Mouse (Mus musculus) inflammation-experienced regulatory T-cells, adult 6 months (primary cell): ENCODE measurements around the gene Actl7a. TPM values are rescaled to one million over a fixed set of nuclear protein-coding genes. Genes with fewer than 3 reads are reported as not detected.

Experiments used
- ATAC-seq: one replicate; pipeline ENCODE4 v1.8.0; 2017
- polyA plus RNA-seq, 3 experiments: library from polyadenylated mRNA; unstranded; fragments of 100-300 nt; shearing (Covaris generic); gene quantifications; one replicate each; pipeline ENCODE4 v1.2.1; 2017

Gene Actl7a
- polyA plus RNA-seq, result not detected

DNA sequence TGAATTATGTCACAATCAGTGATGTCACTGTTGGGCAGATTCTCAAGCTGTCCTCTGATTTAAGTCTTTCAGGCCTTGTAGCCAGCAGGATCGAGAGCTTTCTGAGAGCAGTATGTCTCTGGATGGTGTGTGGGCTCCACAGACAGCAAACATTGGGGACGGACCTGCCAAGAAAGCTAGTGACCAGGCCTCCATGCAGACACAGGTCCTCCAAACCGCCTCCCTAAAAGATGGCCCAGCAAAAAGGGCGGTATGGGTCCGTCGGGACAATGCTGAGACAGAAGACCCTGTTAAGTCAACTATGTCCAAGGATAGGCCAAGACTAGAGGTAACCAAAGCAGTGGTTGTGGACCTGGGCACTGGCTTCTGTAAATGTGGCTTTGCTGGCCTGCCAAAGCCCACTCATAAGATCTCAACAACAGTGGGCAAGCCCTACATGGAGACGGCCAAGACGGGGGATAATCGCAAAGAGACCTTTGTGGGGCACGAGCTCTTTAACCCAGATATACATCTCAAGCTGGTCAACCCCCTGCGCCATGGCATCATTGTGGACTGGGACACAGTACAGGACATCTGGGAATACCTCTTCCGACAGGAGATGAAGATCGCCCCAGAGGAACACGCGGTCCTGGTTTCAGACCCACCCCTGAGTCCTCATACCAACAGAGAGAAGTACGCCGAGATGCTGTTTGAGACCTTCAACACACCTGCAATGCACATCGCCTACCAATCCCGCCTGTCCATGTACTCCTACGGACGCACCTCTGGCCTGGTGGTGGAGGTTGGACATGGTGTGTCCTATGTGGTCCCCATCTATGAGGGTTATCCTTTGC is at the start of gene Actl7a:
Actl7a (plus strand) TSS at position 51 of the 833 bp plus-strand sequence.
- no peak for ATAC-seq

DNA sequence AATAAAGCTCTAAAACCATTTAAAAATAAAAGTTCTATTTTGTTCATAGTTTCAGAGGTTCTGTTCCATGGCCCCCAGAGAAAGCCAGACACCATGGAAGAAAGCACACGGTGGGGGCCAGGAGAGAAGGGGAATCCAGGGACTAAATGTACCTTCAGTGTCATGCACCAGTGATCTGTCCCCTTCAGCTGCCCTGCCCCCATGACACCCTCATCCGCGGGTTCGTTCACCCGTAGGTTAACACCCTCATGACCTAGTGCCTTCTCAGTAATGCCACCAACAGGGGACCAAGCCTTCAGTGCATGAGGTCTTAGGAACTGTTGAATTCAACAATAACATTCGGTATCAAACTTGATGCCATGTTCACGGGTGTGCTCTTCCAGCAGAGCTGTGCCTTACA is 46.8 kb upstream of the Actl7a start:
- ATAC-seq, result no peak

DNA sequence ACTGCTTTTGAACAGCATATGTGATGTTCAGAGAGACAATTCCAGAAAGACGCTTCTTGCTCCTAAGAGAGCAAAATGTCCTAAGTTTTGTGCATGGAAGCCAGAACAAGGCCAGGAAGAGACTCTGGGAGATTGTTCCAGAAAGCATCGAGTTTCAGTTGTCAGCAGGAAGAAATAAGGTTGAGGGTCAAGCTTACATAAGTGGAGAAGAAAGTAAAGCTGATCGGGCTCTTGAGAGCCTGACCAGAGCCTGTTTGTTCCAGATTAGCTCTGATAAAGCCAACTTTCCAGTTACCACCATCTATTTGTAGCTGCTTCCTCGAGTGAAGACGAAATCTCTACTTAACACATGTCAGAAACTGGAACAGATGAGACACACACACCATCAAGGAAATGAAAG is 44.5 kb upstream of the Actl7a start:
- no peak for ATAC-seq

DNA sequence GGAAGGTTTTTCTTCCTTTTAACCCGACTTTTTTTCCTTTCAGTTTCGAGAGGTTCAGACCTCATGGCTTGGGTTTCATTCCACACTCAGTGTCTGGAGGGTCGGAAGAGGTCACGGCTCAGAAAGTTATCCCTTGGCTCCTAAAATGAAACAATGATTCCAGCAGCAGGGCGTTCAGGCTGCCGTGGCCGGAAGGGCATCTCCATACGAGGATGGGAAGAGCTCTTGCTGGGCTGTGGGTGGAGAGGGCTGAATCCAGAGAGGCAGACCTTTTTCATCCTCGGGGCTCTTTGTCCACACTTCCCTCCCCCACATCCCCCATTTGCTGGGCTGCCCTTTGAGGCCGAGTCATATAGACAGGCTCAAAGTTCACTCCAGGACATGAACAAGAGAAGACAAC is 41.0 kb upstream of the Actl7a start:
- ATAC-seq, result no peak

DNA sequence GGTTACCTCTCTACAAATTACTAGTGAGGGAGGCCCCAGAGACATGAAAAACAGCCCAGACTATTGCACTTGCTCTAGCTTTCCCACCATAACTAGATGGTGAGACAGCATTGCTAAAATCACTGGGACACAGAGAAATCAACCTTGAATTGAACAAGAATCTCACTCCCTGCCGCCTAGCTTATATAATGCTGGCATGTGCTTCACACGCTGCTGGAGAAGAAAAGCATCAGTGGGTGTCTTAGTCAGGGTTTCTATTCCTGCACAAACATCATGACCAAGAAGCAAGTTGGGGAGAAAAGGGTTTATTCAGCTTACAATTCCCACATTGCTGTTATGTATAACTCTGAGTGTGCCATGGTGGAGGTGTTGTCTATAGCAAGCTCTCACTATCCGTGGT is 30.1 kb upstream of the Actl7a start:
- ATAC-seq, result no peak

DNA sequence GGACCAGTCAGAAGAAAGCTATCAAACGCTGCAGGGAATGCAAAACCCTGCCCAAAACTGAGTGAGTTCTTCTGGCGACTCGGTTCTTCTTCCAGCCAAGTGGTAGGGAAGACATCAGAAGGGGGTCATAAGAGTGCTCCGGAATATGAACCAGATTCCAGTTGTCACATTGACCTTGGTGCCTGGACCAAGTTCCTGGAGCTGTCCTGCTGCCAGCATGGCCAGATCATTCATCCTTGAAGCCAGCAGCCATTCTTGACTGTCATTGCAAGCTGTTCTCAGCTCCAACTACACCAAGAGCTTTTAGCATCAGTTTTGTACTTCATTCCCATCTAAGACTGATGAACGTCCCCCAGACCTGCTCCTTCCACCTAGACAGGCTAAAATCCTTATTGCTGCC is 26.4 kb upstream of the Actl7a start:
- ATAC-seq, result no peak

DNA sequence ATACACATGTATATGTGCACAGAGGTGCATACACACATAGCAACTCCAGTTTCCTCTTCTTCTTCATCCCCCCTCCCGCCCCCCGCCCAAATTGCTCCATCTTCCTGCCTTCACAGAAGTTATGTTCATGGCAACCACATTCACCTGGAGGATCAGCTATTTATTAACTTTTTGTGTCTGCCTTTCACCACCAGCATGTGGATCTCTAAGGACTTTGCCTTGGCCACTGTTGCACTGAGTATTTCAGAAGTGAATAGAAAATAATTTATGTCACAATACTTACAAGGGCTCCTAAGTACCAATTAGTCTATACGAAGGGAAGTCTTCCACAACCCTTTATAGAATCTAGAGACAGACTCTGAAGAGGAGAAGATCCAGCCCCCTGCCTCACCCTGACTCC is 25.3 kb upstream of the Actl7a start:
- no peak for ATAC-seq

DNA sequence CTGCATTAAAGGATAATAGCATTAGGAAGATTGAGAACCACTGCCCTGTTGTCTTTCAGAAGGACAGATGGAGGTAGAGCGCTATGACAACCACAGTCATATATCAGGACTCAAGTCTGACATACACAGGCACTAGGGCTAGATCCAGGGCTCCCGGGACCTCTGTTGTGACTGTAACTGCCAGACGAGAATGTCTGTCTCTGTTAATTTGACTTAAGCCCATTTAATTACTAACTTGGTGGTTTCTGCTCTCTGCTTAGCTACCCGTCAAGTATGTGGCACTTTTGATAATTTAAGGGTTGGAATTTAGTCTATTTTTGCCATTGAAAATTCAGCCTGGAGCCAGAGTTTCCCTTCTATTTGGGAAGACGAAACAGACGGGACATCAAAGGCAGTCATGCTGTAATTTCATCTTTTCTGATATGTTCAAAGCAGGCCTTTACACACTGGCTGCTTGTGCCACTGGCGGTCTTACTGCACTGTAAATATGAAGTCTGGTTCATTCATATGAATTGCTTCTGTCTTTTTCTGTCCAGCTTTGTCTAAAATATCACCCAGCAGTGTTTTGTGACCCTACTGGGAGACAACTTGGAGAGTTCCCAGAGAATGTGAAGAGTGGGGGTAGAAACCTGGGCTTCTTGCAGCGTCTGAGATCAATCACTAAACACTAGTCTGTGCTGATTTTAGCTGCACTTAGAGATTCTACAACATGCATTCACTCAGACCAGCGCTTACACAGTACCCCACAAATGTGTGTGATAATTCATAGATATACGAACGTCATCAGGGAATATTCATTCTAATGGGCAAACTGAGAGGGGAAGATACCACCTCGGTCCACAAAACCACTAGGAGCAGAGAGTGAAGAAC is 24.4 kb upstream of the Actl7a start:
- ATAC-seq, result no peak

DNA sequence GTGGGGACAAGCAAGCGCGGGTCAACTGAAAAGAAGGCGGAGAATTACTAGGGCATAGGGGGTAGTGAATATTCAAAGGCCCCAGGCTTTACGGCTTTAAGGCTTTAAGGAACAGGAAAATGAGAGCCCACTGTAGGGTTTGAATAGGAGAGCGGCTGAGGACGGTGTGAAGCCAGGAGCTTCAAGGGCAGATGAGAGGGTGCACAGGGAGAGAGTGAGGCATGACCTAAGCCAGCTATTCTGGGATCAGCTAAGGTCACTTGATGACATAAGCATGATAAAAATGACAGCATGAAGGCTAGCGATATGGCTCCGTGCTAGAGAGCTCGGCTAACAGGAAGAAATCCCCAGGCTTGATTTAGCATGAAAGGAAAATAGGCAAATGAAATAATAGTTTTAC is 23.8 kb upstream of the Actl7a start:
- ATAC-seq, result no peak

DNA sequence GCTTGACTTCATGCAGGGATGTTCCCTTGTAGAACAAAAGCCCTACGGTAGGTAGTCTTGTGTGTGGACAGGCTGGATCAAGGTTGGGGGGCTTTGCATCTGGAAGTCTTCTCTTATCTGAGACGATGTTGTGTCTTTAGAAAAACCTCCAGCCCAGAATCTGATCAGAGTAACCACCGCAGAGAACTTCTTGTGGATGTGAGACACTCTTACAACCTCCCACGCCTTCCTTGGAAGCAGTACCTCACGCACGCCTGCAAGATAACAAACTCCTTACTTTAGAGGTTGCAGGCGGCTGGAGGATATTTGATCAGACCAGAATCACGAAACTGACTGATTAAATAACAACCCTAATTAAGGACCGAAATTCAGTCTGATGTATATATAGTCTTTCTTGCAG is 22.8 kb upstream of the Actl7a start:
- no peak for ATAC-seq

DNA sequence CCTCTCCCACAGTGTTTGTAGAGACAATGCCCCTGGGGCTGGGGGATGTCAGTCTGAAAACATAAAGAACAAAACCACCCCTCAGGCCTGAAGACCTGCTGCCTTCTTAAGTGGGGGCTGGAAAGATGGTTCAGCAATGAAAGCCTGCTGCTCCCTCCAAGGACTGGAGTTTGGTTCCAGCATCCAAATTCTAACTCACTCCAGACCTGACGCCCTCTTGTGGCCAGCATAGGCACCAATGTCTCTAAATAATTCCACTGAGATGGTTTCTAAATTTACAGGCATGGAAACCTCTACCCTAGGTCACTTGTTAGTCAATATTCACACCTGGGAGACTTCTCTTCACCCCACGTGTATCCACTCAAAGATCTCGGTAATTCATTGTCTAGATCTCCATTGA is 21.7 kb upstream of the Actl7a start:
- no peak for ATAC-seq

DNA sequence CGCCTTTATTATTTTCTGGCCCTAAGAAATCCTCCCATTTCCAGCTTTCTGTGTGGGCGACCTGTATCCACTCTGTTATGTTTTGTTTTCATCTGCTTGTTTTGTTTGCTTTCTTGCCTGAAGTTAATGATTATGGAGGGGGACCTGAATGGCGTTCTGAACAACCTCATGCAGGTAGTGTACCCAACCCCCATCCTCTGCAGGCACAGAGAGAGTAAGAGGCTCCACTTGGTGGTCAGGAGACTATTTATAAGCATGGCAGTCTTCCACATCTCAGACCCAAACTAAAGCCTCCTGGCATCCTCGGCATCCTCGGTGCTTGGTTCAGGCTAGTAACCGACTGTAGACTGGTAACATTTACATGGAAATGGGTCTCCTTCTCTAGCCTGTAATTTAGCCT is 20.9 kb upstream of the Actl7a start:
- no peak for ATAC-seq

DNA sequence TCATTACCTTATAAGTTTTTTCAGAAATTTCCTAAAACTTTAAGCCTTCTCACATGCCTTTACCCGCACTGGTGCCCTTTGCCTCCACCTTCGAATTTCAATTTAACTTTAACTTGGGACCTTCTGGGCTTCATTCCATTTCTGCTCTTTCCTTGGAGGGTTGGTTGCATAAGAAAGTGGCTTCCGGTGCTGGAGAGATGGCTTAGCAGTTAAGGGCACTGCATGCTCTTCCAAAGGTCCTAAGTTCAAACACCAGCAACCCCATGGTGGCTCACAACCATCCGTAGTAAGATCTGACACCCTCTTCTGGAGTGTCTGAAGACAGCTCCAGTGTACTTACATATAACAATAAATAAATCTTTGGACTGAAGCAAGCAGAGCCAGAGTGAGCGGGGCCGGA is 20.0 kb upstream of the Actl7a start:
- ATAC-seq, result no peak

DNA sequence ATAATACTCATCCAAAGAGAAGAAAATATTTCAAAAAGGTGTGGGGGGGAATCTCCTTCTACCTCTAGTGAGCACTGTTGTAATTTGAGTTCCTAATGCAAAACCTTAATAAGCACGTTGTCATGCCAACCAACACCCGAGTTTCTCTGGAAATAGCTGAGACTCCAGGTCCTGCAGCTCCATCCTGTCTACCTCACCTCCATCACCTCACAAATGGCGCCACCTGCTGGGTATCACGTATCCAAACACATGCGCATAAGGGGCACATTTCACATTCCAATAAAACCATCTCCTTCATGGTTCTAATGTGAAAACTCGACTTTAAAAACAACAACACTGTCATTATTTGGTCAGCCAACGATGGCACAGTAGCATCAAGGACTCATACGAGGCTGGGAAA is 17.4 kb upstream of the Actl7a start:
- ATAC-seq, result no peak

DNA sequence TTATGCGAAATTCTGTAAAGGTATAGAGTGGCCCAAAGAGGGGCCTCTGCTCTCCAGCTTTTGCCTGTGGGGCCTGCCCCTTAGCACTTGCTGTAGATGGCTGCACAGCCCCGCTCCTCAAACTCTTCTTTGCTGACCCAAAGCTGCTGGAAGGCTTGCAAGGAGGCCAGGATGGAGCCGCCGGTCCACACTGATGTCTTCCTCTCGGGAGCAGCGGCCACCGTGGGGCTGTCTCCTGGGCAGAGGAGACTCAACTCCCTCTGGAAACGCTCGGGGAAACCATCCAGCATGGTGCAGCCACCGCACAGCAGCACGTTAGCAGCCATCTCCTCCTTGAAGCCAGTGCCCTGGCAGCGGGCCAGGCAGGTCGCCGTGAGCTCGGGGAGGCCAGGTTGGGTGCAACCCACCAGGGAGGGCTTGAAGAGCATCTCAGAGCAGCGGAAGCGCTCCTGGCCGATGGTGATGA is 3.2 kb upstream of the Actl7a start, which contains the start of gene Gm26657:
Gm26657 (plus strand) TSS at position 51 of the 466 bp plus-strand sequence.
- no peak for ATAC-seq

DNA sequence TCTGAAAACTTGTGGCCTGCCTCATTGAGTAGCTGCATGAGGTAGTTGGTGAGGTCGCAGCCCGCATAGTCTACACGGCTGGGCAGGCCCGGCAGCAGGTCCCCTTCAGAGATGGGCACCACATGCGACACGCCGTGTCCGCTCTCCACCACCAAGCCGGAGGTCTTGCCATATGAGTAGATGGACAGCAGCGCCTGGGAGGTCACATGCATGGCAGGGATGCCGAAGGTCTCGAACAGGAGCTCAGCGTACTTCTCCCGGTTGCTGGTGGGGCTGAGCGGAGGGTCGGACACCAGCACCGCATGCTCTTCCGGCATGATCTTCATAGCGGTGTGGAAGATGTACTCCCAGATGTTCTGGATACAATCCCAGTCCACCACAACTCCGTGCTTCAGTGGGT is 2.6 kb upstream of the Actl7a start:
- no peak for ATAC-seq

DNA sequence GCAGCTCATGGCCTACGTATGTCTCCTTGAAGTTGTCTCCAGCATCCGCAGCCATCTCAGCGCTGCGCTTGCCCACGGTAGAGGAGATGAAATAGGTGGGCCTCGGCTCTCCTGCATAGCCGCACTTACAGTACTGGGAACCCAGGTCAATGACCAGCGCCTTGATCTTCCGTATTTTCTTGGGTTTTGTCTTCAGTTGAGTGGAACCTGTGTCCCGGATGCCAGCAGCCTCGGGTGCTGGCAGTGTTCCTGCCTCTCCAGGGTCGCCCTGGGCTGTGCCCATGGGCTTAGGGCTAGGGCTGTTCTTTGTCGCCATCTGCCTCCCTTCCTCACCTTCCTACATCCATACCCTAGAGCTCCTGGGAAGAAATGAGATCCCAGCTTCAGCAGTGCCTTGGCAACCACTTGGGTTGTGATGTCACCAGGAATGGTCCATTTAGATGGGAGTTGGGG is 2.1 kb upstream of the Actl7a start, which contains the start of gene Actl7b:
Actl7b (minus strand) TSS at position 403 of the 453 bp plus-strand sequence.
- no peak for ATAC-seq

DNA sequence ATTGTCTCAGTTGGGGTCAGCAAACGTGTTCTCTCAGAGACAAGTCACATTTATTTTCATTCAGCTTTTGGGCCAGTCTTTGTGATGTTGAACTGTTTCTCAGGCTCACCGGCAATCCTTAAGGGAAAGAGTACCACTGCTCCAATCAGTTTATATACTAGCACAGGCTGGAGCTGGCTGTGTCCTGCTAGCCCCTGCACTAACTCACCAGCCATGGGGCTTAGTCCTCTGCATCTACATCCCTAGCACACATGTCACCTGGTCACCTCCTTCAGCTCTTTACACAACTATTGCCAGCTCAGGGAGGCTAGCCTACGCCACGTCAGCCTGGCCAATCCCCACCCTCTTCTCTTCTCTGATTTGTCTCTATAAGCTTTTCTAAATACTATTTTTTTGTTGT is 515 bp upstream of the Actl7a start:
- ATAC-seq, result no peak

DNA sequence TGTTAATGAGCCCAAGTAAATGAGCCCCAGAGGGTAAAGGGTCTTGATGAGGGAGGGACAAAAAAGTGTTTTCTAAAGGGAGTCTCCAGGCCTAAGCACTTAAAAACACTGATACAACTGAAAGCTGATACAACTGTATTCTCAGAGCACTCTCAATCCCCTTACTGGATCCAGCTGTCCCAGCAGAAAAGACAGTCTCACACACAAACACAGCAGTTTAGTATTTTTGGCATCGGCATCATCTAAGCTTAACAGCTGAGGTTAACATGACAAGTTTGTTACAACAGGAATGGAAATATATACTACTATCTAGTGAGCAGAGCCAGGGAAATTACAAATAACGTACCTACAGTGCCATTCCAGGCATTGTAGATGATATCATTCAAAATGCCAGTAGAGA is 3.1 kb downstream of the Actl7a start:
- no peak for ATAC-seq

DNA sequence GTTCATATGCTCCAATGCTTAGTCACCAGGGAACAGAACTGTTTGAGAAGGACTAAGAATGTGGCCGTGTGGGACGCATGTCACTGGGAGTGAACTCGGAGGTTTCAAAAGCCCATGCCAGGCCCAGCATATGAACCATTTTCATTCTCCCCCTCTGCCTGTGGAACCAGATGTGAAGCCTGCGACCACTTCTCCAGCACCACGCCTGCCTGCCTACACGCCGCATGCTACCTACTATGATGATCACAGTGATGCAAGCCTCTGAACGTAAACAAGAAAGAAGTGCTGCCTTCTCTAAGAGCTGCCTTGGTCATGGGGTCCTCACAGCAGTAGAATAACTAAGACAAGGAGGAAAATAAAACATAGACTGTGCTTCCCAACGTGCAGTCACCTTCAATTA is 4.2 kb downstream of the Actl7a start:
- no peak for ATAC-seq

DNA sequence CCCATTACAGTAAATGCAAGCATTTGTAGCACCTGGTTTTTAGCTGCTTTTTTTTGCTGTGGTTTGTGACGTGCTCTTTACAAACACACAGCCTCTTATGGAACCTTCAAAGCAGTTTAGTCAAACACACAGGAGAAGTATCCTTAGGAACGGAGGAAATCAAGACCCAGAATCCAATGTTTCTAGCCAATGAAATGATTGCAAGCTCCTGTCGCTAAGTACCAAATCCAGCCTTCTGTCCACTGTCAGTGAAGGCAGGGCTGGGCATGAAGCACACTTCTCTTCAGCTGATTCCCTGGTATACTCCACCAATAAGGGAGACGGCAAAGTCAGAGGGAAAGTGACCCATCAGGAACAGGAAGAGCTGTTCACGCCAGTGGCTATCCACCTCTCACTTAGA is 12.8 kb downstream of the Actl7a start:
- ATAC-seq, result no peak

DNA sequence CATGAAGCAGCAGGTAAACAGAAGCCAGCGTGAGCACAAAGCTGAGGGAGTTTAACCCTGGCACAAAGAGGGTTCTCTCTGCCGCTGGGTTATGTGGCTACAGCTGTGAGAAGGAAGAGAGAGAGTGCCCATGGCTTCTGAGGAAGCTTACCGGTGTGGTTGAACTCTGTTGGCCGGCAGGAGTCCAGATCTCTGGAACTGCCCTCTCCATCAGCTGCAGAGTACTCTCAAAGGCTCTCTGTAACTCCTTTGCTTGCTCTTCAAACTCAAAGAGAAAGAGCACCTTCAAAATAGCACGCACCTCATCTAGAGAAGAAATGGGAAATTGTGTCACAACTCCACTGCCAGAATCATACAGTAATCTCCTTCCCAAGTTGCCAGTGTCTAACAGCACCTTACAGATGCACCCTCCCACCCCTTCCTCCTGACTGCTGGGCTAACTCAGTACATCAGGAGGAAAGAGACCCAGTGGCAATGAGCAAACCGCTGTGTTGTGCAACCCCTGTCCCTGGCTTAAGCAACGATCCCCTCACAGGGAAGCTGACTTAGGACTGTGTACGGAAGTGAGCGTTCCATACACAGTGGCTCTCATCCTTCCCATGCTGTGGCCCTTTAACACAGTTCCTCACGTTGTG is 13.9 kb downstream of the Actl7a start:
- ATAC-seq, result no peak

DNA sequence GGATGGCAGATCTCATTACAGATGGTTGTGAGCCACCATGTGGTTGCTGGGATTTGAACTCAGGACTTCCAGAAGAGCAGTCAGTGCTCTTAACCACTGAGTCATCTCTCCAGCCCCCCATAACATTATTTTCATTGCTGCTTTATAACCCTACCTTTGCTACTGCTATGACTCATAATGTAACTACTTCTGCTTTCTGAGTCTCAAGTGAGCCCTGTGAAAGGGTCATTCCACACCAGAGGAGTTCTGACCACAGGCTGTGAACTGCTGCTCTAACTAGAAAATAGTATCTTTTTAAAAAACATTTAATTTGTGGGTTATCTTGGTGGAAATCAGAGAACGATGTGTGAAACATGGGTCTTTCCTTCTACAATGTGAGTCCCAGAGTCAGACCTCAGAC is 14.5 kb downstream of the Actl7a start:
- no peak for ATAC-seq
